Comparison of ENCODE assay signal across 9 mouse cellular contexts in genomic region chr8:106226589-106226988, GRCm38 (mm10). TPM values are rescaled to one million over a fixed set of nuclear protein-coding genes. Genes with fewer than 3 reads are reported as not detected.
DNase-seq lines count a peak whose midpoint lies in the region; ATAC-seq and TF ChIP-seq lines count a peak whose summit lies in the region.
"Had no signal": no experiment of that assay in that cellular context is flagged by ENCODE, and none has a peak within 500 bp of the region (broad histone marks: within the 10 kb centered on the region; RNA-seq: fewer than 3 reads in every experiment).

No protein-coding gene starts in this region.

- WGBS in hindbrain, embryonic 10.5 days, result 56% methylated on average over 9 of the region's 9 CpGs
- 49% methylated on average over 9 of the region's 9 CpGs for WGBS in hindbrain, embryonic 13.5 days
- WGBS in lung, embryonic 14.5 days, result 35% methylated on average over 9 of the region's 9 CpGs
- WGBS in stomach, postnatal 0 days, result 35% methylated on average over 9 of the region's 9 CpGs

- no peaks in the 10 kb centered on the region for H3K9me3 ChIP-seq in hindbrain, embryonic 10.5 days
- H3K9me3 ChIP-seq in hindbrain, embryonic 13.5 days, result no peaks in the 10 kb centered on the region
- no peaks in the 10 kb centered on the region for H3K9me3 ChIP-seq in lung, embryonic 14.5 days (ENCODE audit: low read depth, low read length)
- no peaks in the 10 kb centered on the region for H3K9me3 ChIP-seq in stomach, postnatal 0 days (ENCODE audit: control insufficient read depth, low read length)

- peak; percentile 87 for TF ChIP-seq CTCF in lung, embryonic 14.5 days (IDR thresholded peaks at IDR 0.05; ENCODE audit: low read depth)
- TF ChIP-seq CTCF in stomach, postnatal 0 days (IDR thresholded peaks at IDR 0.05; ENCODE audit: low read depth), result peak; percentile 87

- peak; percentile 53 for DNase-seq in hindbrain, embryonic 10.5 days (ENCODE audit: low spot score)
- DNase-seq in 416B (ENCODE audit: low read depth), result peak; percentile 65
- peak; percentile 20 for DNase-seq in MEL-GATA-1-ER (ENCODE audit: extremely low read depth, low read depth)
- peak; percentile 44 for DNase-seq in cerebellum, adult 9-11 months
- peak; percentile 82 for DNase-seq in lung, embryonic 14.5 days
- DNase-seq in stomach, postnatal 0 days (ENCODE audit: low spot score), result peak; percentile 64

- H3K4me2 ChIP-seq in hindbrain, embryonic 13.5 days, result no peak overlapping the region
- H3K4me2 ChIP-seq in lung, embryonic 14.5 days, result no peak overlapping the region
- H3K4me2 ChIP-seq in stomach, postnatal 0 days (replicated peaks; ENCODE audit: low read depth), result no peak overlapping the region

- no peak overlapping the region for H3K9ac ChIP-seq in hindbrain, embryonic 13.5 days
- no peak overlapping the region for H3K9ac ChIP-seq in lung, embryonic 14.5 days
- no peak overlapping the region for H3K9ac ChIP-seq in stomach, postnatal 0 days (ENCODE audit: low read length)

- no peak for ATAC-seq in hindbrain, embryonic 13.5 days (ENCODE audit: low FRiP score)
- ATAC-seq in hematopoietic stem cell, adult 5-6 weeks (replicated peaks in 1 of 2; ENCODE audit: insufficient read depth in 1 of 2, low FRiP score in 2 of 2, low TSS enrichment in 1 of 2, low read depth in 1 of 2, poor library complexity in 2 of 2, severe bottlenecking in 2 of 2), result peak; percentile 48 to 59; a peak in 1 of 4 replicates
- no peak for ATAC-seq in lung, embryonic 14.5 days (ENCODE audit: insufficient read depth)
- ATAC-seq in stomach, postnatal 0 days (ENCODE audit: low FRiP score, low TSS enrichment), result 0 out of 2 replicates have a peak, but pooled peaks have one; percentile 54

- H3K4me3 ChIP-seq in hindbrain, embryonic 10.5 days, result no peak overlapping the region
- H3K4me3 ChIP-seq in hindbrain, embryonic 13.5 days, result no peak overlapping the region
- H3K4me3 ChIP-seq in lung, embryonic 14.5 days (ENCODE audit: low read depth, low read length), result no peak overlapping the region
- no peak overlapping the region for H3K4me3 ChIP-seq in stomach, postnatal 0 days (ENCODE audit: low read depth, low read length)

- H3K4me1 ChIP-seq in hindbrain, embryonic 10.5 days (replicated peaks), result no peaks in the 10 kb centered on the region
- no peaks in the 10 kb centered on the region for H3K4me1 ChIP-seq in hindbrain, embryonic 13.5 days (replicated peaks)
- H3K4me1 ChIP-seq in lung, embryonic 14.5 days (ENCODE audit: insufficient read depth), result no peaks in the 10 kb centered on the region
- no peaks in the 10 kb centered on the region for H3K4me1 ChIP-seq in stomach, postnatal 0 days (replicated peaks; ENCODE audit: control insufficient read depth, insufficient read depth)

- no peak for TF ChIP-seq EP300 in stomach, postnatal 0 days (optimal IDR thresholded peaks at IDR 0.05)

- no peak overlapping the region for H3K27ac ChIP-seq in hindbrain, embryonic 10.5 days
- no peak overlapping the region for H3K27ac ChIP-seq in hindbrain, embryonic 13.5 days
- no peak overlapping the region for H3K27ac ChIP-seq in lung, embryonic 14.5 days (ENCODE audit: low read depth)
- H3K27ac ChIP-seq in stomach, postnatal 0 days (replicated peaks), result no peak overlapping the region
- H3K27ac ChIP-seq: macrophage had no signal

- H3K27me3 ChIP-seq in hindbrain, embryonic 10.5 days (ENCODE audit: insufficient read depth, poor library complexity, severe bottlenecking), result no peaks in the 10 kb centered on the region
- H3K27me3 ChIP-seq in hindbrain, embryonic 13.5 days, result no peaks in the 10 kb centered on the region
- H3K27me3 ChIP-seq in lung, embryonic 14.5 days (ENCODE audit: insufficient read depth, low read length), result no peaks in the 10 kb centered on the region
- H3K27me3 ChIP-seq in stomach, postnatal 0 days (ENCODE audit: control insufficient read depth, insufficient read depth, low read length), result no peaks in the 10 kb centered on the region

- H3K36me3 ChIP-seq in hindbrain, embryonic 10.5 days, result peaks cover 92% of the 10 kb centered on the region
- peaks cover 75% of the 10 kb centered on the region for H3K36me3 ChIP-seq in hindbrain, embryonic 13.5 days
- peaks cover 76% of the 10 kb centered on the region for H3K36me3 ChIP-seq in lung, embryonic 14.5 days (ENCODE audit: insufficient read depth)
- H3K36me3 ChIP-seq in stomach, postnatal 0 days (ENCODE audit: control insufficient read depth, insufficient read depth, low read length), result peaks cover 4% of the 10 kb centered on the region; the same call in 1 of the 2 replicates

RNA-seq across cellular contexts. Expression of gene Prmt7, which starts 15.9 kb away (rescaled TPM):
- 71.1 and 73.6 TPM in 2 replicates for polyA plus RNA-seq in hindbrain, embryonic 10.5 days (2016; fragmentation: Nextera tagmentation; extraction: Ambion mirVana)
- polyA plus RNA-seq in hindbrain, embryonic 13.5 days (2015; fragmentation: Nextera tagmentation; extraction: Ambion mirVana), result 56.6 and 57.9 TPM in 2 replicates
- total RNA-seq in hematopoietic stem cell, adult 5-6 weeks (2017), result 26.3 and 34.3 TPM in 2 replicates
- 48.7 and 53.9 TPM in 2 replicates for polyA plus RNA-seq in lung, embryonic 14.5 days (2014; fragmentation: Nextera tagmentation; extraction: Ambion mirVana)
- 21.9 and 22.1 TPM in 2 replicates for polyA plus RNA-seq in stomach, postnatal 0 days (2015; fragmentation: Nextera tagmentation; extraction: Ambion mirVana)

RNA-seq across cellular contexts. Expression of gene Slc7a6os, which starts 15.9 kb away (rescaled TPM):
- 33.0 and 36.9 TPM in 2 replicates for polyA plus RNA-seq in hindbrain, embryonic 10.5 days (2016; fragmentation: Nextera tagmentation; extraction: Ambion mirVana)
- 39.2 and 42.0 TPM in 2 replicates for polyA plus RNA-seq in hindbrain, embryonic 13.5 days (2015; fragmentation: Nextera tagmentation; extraction: Ambion mirVana)
- total RNA-seq in hematopoietic stem cell, adult 5-6 weeks (2017), result 42.8 and 50.0 TPM in 2 replicates
- polyA plus RNA-seq in lung, embryonic 14.5 days (2014; fragmentation: Nextera tagmentation; extraction: Ambion mirVana), result 36.7 and 38.6 TPM in 2 replicates
- polyA plus RNA-seq in stomach, postnatal 0 days (2015; fragmentation: Nextera tagmentation; extraction: Ambion mirVana), result 18.6 and 18.8 TPM in 2 replicates

RNA-seq across cellular contexts. Expression of gene Slc7a6, which starts 57.9 kb away (rescaled TPM):
- 66.1 and 71.9 TPM in 2 replicates for polyA plus RNA-seq in hindbrain, embryonic 10.5 days (2016; fragmentation: Nextera tagmentation; extraction: Ambion mirVana)
- polyA plus RNA-seq in hindbrain, embryonic 13.5 days (2015; fragmentation: Nextera tagmentation; extraction: Ambion mirVana), result 66.4 and 71.4 TPM in 2 replicates
- 21.6 and 23.8 TPM in 2 replicates for total RNA-seq in hematopoietic stem cell, adult 5-6 weeks (2017)
- 80.6 and 85.0 TPM in 2 replicates for polyA plus RNA-seq in lung, embryonic 14.5 days (2014; fragmentation: Nextera tagmentation; extraction: Ambion mirVana)
- polyA plus RNA-seq in stomach, postnatal 0 days (2015; fragmentation: Nextera tagmentation; extraction: Ambion mirVana), result 24.3 and 25.8 TPM in 2 replicates

Comparison
In these comparisons a context has a peak if more than half of its experiments do, and no peak if none do; other contexts are left out.
1. DNase-seq: peak in every context shown above with its lines; median percentile 82 in lung, embryonic 14.5 days; 65 in 416B; 64 in stomach, postnatal 0 days; 53 in hindbrain, embryonic 10.5 days; 44 in cerebellum, adult 9-11 months; 20 in MEL-GATA-1-ER.
2. ATAC-seq: peak in hematopoietic stem cell, adult 5-6 weeks (2 of 2) and stomach, postnatal 0 days (single experiment); none in hindbrain, embryonic 13.5 days (single experiment) and lung, embryonic 14.5 days (single experiment).